Mouse (Mus musculus): ENCODE measurements around the gene Gigyf1.

- TF ChIP-seq CTCF (IDR thresholded peaks at IDR 0.05; ENCODE audit: insufficient read depth, low read depth, low read length) (no peak), POLR2A (IDR thresholded peaks at IDR 0.05; ENCODE audit: insufficient read depth, low read depth, low read length) (no peak)
Measured at GRCm38 (mm10) chr5:137531414-137532130, 13.2 kb downstream of the Gigyf1 start.
